Mouse (Mus musculus) lung, postnatal 0 days (tissue): ENCODE measurements around the gene Mtg2. TPM values are rescaled to one million over a fixed set of nuclear protein-coding genes. Genes with fewer than 3 reads are reported as not detected.

Experiments used
- ATAC-seq: fragments of 200-750 bp; cut with Nextera tagmentation; 2 replicates; pipeline ENCODE4 v1.8.0; 2017; ENCODE audit warnings: moderate library complexity
- DNase-seq: peaks from one replicate; pipeline ENCODE4 v3.0.0-alpha.2; 2016; ENCODE audit warnings: low spot score
- H3K27ac ChIP-seq: fragments of 300-500 bp; sonication (generic); 2 replicates; pipeline ENCODE4 v1.5.1; 2014; ENCODE audit warnings: antibody characterized with exemption, mild to moderate bottlenecking, low read length, mixed read lengths
- H3K27me3 ChIP-seq: fragments of 300-500 bp; sonication (generic); replicated peaks from 2 replicates; pipeline ENCODE4 v1.6.1; 2014; ENCODE audit warnings: low read length, mixed read lengths; ENCODE audit not compliant: insufficient read depth
- H3K36me3 ChIP-seq: fragments of 300-500 bp; sonication (generic); 2 replicates; pipeline ENCODE4 v1.6.1; 2014; ENCODE audit warnings: low read length, mixed read lengths; ENCODE audit not compliant: insufficient read depth
- H3K4me1 ChIP-seq: fragments of 300-500 bp; sonication (generic); 2 replicates; pipeline ENCODE4 v1.6.1; 2014; ENCODE audit warnings: antibody characterized with exemption, low read depth, low read length, mixed read lengths; ENCODE audit not compliant: insufficient read depth
- H3K4me2 ChIP-seq: fragments of 300-500 bp; sonication (generic); replicated peaks from 2 replicates; pipeline ENCODE4 v1.6.1; 2014; ENCODE audit warnings: low read depth, mild to moderate bottlenecking, low read length, moderate library complexity, mixed read lengths
- H3K4me3 ChIP-seq: fragments of 300-500 bp; sonication (generic); 2 replicates; pipeline ENCODE4 v1.5.1; 2014; ENCODE audit warnings: low read depth, low read length
- H3K9ac ChIP-seq: fragments of 300-500 bp; sonication (generic); replicated peaks from 2 replicates; pipeline ENCODE4 v1.6.1; 2014; ENCODE audit warnings: low read depth, mild to moderate bottlenecking
- H3K9me3 ChIP-seq: fragments of 300-500 bp; sonication (generic); 2 replicates; pipeline ENCODE4 v1.6.1; 2016; ENCODE audit warnings: low read length, mixed read lengths
- CTCF ChIP-seq: IDR thresholded peaks from 2 replicates; pipeline ENCODE4 v1.5.1; 2016; ENCODE audit warnings: antibody characterized with exemption, mild to moderate bottlenecking
- EP300 ChIP-seq: IDR thresholded peaks from 2 replicates; pipeline ENCODE4 v1.6.1; 2016; ENCODE audit warnings: antibody characterized with exemption, mild to moderate bottlenecking, control low read depth
- WGBS: fragments of 180-500 bp; shearing (Covaris S2); extraction: QIAGEN DNeasy Blood & Tissue Kit; methylation state at CpG from one replicate; pipeline ENCODE4 v1.1.7; 2014; 5-methylcytosine and 5-hydroxymethylcytosine counted together
- polyA plus RNA-seq: library from polyadenylated mRNA; unstranded; fragments of >200 nt; fragmentation: Nextera tagmentation; extraction: Ambion mirVana; gene quantifications from 2 replicates; pipeline ENCODE4 v1.2.1, GENCODE M21; 2015

Gene Mtg2
- polyA plus RNA-seq, 1 experiment from 2014 or later, result 18.7 TPM

DNA sequence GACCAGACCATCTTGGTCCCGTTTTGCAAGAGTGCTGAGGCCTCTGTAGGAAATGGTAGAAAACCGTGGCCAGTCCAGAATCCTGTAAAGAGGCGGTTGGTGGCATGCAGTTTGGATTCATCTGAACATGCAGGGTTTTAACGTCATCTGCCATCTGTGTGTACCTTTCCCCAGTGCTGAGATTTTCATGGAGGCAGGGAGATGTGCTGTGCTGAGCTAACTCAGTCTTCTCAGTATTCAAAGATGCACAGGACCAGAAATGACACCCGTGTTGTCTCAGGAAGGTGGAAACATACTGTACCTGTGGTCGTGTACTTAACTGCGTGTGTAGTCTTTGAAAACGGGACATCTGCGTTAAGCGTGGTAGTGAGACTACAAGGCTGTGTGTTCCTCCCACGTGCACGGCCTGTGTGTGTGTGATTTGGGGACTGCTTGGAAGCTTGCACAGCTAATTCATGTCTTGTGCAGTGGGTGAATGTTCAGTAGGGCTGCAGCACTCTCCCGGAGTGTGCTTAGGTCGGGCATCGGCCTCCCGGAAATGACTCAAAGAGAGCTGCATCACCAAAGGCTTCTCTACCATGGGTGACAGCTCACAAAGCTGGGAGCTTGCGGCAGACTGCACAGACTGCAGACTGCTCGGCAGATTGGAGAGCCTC is 22.3 kb upstream of the Mtg2 start:
- Histone ChIP-seq H3K9me3 (no peaks in the 10 kb centered on the region), H3K9ac (no peak overlapping the region), H3K4me2 (no peak overlapping the region), H3K27ac (no peak overlapping the region), H3K27me3 (no peaks in the 10 kb centered on the region), H3K36me3 (no peaks in the 10 kb centered on the region), H3K4me1 (peaks cover 3% of the 10 kb centered on the region; the same call in 1 of the 2 replicates), H3K4me3 (no peak overlapping the region)
- ATAC-seq (no peak), DNase-seq (no peak)
- 91% methylated on average over 18 of the region's 18 CpGs for WGBS
- TF ChIP-seq CTCF, result no peak
- no peak for TF ChIP-seq EP300

DNA sequence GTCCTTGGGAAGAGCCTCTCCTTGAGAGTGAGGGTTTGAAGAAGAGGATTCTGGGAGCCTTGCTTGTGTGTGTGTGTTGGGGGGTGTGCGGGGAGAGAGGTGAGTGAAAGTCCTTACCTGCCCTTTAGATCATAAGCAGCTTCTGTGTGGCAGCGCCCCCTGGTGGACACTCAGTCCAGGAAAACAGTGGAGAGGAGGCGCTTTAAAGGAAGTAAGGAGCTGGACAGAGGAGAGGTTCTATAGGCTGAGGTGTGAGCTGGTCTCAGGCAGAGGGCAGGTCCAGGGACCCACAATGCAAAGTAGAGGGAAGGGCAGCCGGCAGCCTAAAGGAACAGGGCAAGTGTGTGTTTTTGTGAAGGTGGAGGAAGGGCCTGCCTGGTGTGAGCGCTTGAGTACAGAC is 19.4 kb upstream of the Mtg2 start:
- Histone ChIP-seq H3K4me3 (no peak overlapping the region), H3K4me1 (peaks cover 3% of the 10 kb centered on the region; the same call in 1 of the 2 replicates), H3K27me3 (no peaks in the 10 kb centered on the region), H3K36me3 (peaks cover 11% of the 10 kb centered on the region; the same call in 1 of the 2 replicates), H3K4me2 (no peak overlapping the region), H3K27ac (no peak overlapping the region), H3K9me3 (no peaks in the 10 kb centered on the region), H3K9ac (no peak overlapping the region)
- TF ChIP-seq CTCF, result peak; percentile 94
- TF ChIP-seq EP300, result no peak
- WGBS, result 15% methylated on average over 5 of the region's 5 CpGs
- peak; percentile 71 for ATAC-seq
- peak; percentile 88 for DNase-seq

DNA sequence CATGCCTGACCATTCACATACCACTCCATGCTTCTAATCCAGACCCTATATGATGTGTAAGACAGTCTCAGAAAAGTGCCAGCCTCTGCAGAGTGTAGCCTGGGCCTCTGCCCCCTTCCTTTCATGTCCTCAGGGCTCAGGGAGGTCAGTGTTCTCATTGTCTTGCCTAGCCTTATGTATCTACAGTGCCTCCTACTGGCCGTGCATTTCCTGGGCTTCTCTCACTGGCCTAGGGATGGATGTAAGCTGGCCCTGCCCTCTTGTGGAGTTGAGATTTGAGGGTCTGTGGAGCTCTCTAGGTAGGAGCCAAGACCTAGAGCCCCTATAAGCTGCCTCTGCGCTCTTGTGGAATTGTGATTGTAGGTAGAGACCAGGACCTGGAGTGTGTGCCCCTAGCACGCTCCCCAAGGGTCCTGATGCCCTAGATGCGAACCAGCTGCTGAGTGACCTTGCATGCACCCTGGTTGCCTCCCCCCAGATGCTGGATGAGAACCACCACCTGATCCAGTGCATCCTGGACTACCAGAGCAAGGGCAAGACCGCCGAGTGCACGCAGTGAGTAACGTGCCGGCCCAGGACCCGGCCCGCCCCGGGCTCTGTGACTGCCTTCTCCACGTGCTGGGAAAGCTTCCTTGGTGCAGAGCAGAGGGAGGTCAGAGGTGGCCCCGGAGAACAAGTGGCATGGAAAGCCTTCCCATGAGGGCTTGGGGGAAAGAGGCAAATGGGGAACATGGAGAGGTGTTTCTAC is 18.2 kb upstream of the Mtg2 start:
- Histone ChIP-seq H3K4me1 (peaks cover 3% of the 10 kb centered on the region; the same call in 1 of the 2 replicates), H3K4me3 (no peak overlapping the region), H3K4me2 (no peak overlapping the region), H3K9me3 (no peaks in the 10 kb centered on the region), H3K27ac (no peak overlapping the region), H3K27me3 (no peaks in the 10 kb centered on the region), H3K36me3 (peaks cover 20% of the 10 kb centered on the region; the same call in 1 of the 2 replicates), H3K9ac (no peak overlapping the region)
- TF ChIP-seq CTCF (peak; percentile 58), EP300 (no peak)
- WGBS, result 88% methylated on average over 14 of the region's 14 CpGs
- DNase-seq (no peak), ATAC-seq (no peak)

DNA sequence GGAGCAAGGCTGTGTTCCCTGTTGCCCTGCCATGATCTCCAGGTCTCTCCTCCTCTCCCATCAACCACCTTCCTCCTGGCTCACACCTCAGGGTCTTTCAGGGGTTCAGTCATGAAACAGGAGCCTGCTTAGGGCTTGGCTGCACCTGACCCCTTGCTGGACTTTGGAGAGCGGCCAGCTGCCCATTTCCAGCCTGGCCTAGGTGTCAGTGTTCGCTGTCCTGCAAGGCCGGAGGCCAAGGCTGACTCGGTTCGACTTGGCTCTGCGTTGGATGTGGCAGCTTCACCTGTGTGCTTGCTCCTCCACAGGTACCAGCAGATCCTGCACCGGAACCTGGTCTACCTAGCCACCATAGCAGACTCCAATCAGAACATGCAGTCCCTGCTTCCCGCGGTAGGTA is 17.4 kb upstream of the Mtg2 start:
- DNase-seq, result no peak
- H3K27ac ChIP-seq, result no peak overlapping the region
- H3K9me3 ChIP-seq, result no peaks in the 10 kb centered on the region
- H3K9ac ChIP-seq, result no peak overlapping the region
- TF ChIP-seq EP300 (no peak), CTCF (no peak)
- no peak for ATAC-seq
- H3K4me1 ChIP-seq, result peaks cover under 1% of the 10 kb centered on the region; the same call in 1 of the 2 replicates
- no peak overlapping the region for H3K4me3 ChIP-seq
- H3K36me3 ChIP-seq, result peaks cover 24% of the 10 kb centered on the region; the same call in 1 of the 2 replicates
- no peaks in the 10 kb centered on the region for H3K27me3 ChIP-seq
- WGBS, result 93% methylated on average over 9 of the region's 9 CpGs
- H3K4me2 ChIP-seq, result no peak overlapping the region

DNA sequence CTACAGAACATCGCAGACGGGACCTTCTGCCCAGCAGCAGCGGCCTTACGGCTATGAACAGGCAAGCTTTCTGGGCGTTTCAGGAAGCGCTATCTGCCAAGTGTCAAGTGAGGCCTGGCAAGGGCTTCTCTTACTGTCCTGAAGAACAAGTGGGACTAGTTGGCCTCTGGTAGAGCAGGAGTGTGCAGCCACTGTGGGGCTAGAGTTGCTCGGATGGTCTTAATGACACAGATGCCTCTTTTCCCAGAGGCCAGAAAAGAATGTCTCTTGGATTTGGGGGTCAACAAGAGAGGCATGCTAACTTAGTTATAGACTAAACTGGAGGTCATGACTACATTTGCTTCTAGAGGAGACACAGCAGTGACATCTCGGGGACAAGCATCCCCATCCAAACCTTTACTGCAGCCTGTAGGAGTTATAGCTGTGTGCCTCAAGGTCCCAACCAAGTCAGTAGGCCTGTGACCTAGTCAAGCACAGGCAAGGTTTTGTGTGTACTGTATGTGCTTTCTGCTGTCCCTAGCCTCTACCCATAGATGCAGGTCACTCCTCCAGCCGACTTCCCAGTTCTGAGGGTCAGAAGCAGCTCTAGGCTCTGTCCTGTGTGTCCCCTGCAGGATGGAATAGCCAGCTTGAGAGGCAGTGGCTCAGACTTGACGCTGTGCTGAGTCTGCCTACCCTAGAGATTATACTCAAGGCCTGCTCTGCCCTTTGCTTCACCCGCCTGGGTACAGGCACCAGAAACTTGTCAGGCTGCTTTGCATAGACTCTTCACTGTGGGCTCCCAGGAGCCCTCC is 6.9 kb upstream of the Mtg2 start:
- no peak overlapping the region for H3K9ac ChIP-seq
- no peak overlapping the region for H3K4me3 ChIP-seq
- no peaks in the 10 kb centered on the region for H3K4me1 ChIP-seq
- no peaks in the 10 kb centered on the region for H3K9me3 ChIP-seq
- ATAC-seq (no peak), DNase-seq (no peak)
- H3K27ac ChIP-seq, result no peak overlapping the region
- H3K4me2 ChIP-seq, result no peak overlapping the region
- 94% methylated on average over 11 of the region's 11 CpGs for WGBS
- peaks cover 29% of the 10 kb centered on the region for H3K36me3 ChIP-seq
- no peak for TF ChIP-seq CTCF
- TF ChIP-seq EP300, result no peak
- H3K27me3 ChIP-seq, result no peaks in the 10 kb centered on the region
